Mouse (Mus musculus) heart, adult 18-20 months (tissue): ENCODE measurements at regions not wholly inside any gene's neighbourhood (a gene's known extent, or its start where the extent isn't known, plus 50 kb on each side); places are given as distances from the start of the nearest gene placed in this dataset.
A peak's percentile ranks its signal among the peaks of the same experiment; 100 is the strongest.

Experiments used
- DNase-seq, 2 experiments: peaks; one replicate each; pipeline ENCODE4 v3.0.0; 2021 to 2022; ENCODE audit warnings: mixed read lengths in 1 of 2

DNA sequence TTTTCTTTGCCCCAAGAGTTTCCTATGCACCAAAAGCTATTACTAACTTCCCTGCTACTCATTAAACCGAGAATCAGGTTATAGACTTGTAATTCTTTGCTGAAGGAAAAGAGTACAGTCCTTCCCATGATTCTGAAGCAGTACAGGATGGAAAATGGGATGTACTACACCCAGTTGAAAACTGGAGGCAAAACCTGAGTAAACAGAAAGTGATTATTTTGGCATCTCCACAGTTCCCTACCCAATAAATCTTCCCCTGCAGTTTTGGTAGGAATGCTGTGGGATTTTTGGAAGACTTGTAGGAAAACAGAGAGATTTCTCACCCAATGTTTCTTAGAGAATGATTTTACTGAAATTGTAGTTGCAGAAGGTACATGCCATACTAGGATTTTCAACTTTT, 268.5 kb downstream of the Dio2 start:
- peak in 1 of 2 experiments; percentile 5 for DNase-seq

DNA sequence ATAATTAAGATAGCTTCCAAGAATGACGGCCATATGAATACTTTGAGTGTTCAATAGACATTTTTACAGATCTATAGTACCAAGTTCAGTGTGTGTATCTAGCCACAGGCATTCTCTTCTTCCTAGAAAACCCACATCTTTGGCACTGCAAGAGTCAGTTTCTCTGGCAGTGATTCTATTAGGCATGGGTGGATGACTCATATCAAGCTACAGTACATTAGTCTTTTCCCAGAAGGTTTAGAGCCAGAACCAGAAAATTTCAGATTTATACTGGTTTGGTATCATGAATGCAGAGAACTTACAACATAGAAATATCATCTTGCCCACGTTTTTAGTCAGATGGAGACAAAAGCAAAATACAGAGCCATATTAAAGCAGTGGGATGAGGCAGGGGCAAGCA, 278.1 kb downstream of the Dio2 start:
- no peak for DNase-seq

DNA sequence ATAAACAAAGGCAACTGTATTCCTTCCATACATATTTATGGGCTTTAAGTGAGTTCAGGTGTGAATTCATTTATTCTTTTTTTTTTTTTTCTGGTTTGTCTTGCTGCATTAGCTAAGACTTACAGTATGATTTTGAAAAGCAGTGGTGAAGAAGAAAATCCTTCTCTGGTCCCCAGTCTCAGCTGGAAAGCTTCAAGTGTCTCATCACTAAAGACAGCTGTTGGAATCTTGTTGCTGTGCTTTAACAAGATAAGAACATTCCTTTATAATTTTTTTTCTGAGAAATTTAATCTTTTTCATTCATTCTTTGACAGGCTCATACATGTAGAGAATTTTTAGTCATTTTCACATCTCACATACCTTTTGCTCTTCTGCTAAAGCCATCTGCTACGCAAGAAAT, 297.6 kb downstream of the Dio2 start:
- DNase-seq = no peak

DNA sequence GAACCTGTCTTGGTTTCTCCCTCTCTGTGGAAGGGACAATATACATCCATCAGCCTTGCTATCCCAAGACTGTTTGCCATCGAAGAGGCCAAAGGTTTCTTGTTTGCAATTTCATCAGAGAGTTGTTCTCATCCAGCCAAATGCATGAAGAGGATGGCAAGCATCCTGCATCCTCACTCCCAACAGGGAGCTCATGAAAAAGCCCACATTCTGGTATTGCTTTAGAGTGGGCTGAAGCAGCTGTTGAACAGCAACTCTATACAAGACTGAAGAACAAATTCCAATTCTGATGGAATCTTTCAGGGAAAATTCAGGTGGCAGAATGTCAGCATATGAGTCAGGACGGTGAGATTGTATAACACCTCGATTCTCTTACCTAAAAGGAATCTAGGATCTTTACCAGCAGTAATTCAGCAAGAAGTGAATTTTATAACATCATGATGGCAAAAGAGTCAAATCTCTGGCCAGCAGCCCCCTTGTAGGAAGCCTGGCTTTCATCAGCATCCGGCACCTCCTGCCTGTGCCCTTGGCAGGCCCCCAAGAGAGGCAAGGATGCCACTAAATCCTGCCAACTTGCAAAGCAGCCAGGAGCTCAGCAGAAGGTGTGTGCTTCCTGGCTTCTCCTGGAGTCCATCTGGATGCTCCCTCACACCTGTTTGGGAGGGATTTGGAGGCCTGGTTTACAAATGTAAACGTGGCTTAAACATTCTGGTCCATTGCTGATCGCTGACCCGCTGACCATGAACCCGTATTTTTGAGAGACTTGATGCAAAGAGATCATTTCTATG, 312.8 kb downstream of the Dio2 start:
- no peak for DNase-seq

DNA sequence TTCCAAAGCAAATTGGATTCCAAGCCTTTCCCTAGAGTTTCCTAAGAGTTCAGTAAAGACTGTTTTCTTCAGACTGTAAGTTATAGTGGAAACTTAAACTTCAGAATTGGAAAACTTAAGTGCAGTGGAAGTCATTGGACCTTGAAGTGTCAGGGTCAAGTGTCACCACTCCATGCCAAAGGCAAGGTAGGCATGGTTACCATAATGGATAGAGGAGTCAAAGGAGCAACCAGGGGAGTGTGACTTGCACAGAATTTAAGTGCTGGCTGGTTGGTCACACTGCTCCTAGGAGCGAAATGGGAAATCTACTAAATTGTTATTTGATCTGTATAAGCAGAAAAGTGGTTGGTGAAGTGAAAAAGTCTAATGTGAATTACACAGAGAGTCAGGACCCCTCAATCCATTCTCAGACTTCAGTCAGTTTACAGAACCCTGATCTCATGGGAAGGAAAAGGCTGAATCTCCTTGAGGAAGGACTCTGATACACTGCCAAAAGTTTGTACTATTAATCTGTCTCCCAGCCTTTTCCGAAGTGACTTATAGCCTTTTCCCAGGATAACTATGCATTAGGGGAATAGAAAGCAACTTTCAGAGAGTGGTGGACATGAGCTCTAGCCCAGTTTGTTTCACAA, 320.5 kb downstream of the Dio2 start:
- no peak for DNase-seq

DNA sequence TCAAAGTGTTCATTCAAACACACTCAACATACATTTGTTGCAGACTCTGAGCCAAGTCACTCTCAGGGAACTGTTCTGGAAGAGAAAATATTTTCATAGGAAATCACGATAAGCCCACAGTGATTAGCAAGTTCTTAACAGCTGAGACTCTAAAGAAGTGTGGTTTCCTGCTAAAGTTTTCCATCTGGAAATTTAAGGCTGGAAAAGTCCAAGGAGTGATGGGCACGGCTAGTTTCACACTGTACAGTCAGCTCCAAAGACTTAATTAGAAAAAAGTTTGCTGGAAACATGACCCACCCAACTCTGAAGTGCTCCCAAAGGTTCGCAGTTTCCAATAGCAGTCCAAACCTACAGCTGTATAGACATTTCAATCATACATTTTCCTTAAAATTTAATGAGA, 329.5 kb downstream of the Dio2 start:
- no peak for DNase-seq

DNA sequence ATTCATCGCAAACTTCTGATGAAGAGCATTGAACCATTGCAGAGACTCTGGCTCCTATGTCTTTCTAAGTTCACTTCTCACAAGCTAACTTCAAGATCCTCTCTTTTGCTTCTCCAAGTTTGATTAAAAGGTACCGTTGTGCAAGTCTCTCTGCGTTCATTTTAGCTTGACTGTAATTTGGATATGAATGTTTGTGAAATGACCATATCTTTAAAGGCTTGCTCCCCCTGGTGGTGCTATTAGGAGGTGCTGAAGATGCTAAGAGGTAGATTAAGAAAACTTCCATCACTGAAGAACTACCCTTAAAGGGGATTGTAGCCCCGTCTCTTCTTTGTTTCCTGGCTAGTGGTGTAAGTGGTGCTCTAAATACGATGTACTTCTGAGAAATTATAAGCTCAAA, 339.7 kb downstream of the Dio2 start:
- DNase-seq = peak; percentile 2 to 39
